Mouse (Mus musculus) left cerebral cortex, postnatal 4 days (tissue): ENCODE results near the gene Tmem196. TPM values are rescaled to one million over a fixed set of nuclear protein-coding genes. Genes with fewer than 3 reads are reported as not detected.
"Not testable (repeated sequence)": the region's sequence is repeated elsewhere in the genome, so short reads cannot be mapped to it uniquely, and the experiment has no call there.

Source experiments
- DNase-seq: peaks from one replicate; pipeline ENCODE4 v3.0.0-alpha.2; 2022
- intact Hi-C: fragments of 180-260 bp; cut with DNase I; formaldehyde crosslinking; loops from one replicate; pipeline ENCODE4 v1.15.1; 2025
- total RNA-seq, 2 experiments: library from RNA; stranded (reverse); gene quantifications; 2 replicates each; pipeline ENCODE4 v1.2.3; 2021

The Tmem196 gene
- 10 to 100 TPM; 12.1 to 12.9 TPM for total RNA-seq

DNA sequence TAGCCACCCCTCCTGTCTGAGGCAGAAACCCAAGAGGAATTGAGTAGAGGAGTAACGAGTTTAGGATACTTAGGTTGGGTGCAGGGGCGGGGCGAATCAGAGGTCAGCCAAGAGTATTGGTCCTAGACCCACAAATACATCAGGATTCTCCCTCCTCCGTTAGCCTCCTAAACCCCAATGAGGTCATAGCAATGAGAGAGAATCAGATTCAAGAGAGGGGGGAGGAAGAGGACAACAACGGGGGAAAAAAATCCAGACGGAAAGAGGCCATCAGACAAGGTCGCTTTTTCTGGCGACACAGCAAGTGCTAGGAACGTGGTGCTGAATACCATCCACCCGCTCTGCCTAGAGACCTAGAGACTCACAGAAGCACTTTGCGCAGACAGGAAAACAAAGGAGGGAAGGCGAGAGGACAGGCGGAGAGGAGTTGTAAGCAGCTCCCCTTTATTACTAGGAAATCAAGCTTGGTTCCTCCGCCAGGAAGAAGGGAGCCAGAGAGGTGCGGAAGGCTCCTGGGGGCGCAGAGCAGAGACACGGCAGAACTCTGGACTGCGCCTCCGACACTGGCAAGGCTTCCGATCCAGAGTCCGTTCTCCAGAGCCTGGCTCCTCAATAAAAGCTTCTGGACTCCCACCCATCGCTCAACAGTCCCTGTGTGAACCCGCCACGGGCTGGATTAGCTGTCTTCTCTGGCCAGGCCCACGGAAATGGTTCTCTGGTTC, at the start of gene Tmem196:
Tmem196 (plus strand) TSS at position 234 of the 722 bp plus-strand sequence.
- intact Hi-C loops = no loop called here
- DNase-seq = peak; percentile 31

GRCm38 (mm10) chr12:119946311-119946692, 680 bp downstream of the Tmem196 start:
- intact Hi-C loops = no loop called here
- peak; percentile 24 for DNase-seq

DNA sequence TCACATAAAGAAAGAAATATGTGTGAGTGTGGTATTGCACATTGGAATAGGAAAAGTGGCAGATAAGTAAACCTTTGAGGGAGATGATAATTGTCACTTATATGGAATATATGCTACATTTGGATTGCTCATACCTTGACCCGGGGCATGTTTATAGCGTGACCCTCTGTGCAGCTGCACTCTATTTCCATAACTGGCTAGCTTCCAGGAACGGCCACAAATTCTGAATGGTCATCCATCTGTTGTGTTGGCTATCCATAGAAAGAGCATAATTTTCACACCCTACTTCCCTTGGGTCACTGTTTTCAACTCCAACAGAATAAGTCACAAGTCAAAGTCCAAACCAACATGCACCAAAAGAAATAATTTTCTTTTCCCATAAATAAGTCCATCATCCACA, 11.4 kb downstream of the Tmem196 start:
- DNase-seq = peak; percentile 46
- intact Hi-C loops = no loop called here

- DNase-seq = peak; percentile 73
- intact Hi-C loops = no loop called here
Measured at GRCm38 (mm10) chr12:119960730-119961129, 15.1 kb downstream of the Tmem196 start.

GRCm38 (mm10) chr12:119965373-119965772, 19.8 kb downstream of the Tmem196 start:
- no peak for DNase-seq
- intact Hi-C loops = no loop called here

- intact Hi-C loops = no loop called here
- DNase-seq = no peak
Measured at GRCm38 (mm10) chr12:119970068-119970467, 24.4 kb downstream of the Tmem196 start.

DNA sequence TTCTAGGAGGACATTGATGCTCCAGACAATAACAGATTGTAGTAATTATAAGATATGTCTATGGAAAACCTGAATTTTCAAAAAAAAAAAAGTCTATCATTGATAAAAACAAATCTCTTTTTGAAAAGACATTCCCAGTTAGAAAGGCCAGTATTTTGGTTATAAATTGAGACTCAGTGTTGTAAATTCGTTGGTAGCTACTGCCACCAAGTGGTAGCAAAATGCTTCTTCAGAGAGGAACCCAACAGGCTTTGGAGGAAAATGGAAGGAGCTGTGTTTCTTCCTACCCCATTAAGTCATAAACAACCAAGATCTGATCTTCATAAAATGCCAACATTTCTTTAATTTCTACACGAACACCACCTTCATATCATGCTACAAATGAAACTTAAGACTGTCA, 36.1 kb downstream of the Tmem196 start:
- intact Hi-C loops = loop anchor here (5.0 kb wide), 2 partner anchors 989 to 1049 kb away; no protein-coding TSS in a partner anchor
- DNase-seq = peak; percentile 38

GRCm38 (mm10) chr12:119998267-119998666, 52.6 kb downstream of the Tmem196 start:
- intact Hi-C loops = no loop called here
- DNase-seq = no peak

- DNase-seq = no peak
Measured at GRCm38 (mm10) chr12:120004280-120004679, 58.7 kb downstream of the Tmem196 start.

GRCm38 (mm10) chr12:120014768-120015167, 69.1 kb downstream of the Tmem196 start:
- intact Hi-C loops = no loop called here
- peak; percentile 6 for DNase-seq

More at GRCm38 (mm10) chr12:120004280-120004679, 58.7 kb downstream of the Tmem196 start:
- intact Hi-C loops = no loop called here

DNA sequence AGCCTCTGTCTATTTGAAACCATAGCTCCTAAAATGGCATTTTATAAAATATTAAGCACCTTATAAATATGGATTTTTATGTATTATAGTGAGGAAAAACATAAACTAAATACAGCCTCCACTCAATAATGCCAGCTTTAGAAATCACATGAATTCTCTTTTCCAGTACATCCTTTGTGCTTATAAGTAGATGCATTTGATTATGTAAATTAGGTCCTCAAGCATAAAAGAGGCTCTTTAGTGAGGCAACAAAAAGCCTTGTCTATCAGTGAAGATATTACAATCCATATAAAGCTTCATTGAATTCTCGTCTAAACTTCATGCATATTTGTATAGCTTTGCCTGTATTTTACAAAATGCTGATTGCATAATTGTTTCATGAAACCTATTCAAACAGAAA, 69.6 kb downstream of the Tmem196 start:
- intact Hi-C loops = no loop called here
- no peak for DNase-seq

DNA sequence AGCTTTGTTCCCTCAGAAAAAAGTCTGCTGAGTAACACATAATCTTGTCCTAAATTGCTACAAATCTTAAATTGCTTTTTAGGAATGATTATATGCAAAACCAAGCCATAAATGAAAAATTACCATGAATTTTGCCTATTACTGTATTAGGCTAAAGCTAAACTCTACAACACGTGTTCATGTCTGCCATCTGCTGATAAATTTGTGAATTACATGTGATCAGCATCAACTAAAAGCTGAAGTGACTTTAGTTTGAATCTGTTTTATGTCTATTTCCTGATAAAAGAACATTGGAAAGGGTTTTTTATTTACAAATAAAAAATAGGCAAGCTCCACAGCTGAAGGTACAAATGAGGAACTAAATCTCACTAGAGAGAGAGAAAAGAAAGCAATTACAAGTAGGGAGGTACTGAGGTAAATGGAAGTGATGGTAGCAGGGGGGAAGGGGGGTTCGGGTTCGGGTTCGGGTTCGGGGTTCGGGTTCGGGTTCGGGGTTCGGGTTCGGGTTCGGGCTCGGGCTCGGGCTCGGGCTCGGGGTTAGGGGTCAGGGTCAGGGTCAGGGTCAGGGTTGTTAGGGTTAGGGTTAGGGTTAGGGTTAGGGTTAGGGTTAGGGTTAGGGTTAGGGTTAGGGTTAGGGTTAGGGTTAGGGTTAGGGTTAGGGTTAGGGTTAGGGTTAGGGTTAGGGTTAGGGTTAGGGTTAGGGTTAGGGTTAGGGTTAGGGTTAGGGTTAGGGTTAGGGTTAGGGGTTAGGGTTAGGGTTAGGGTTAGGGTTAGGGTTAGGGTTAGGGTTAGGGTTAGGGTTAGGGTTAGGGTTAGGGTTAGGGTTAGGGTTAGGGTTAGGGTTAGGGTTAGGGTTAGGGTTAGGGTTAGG, 82.7 kb downstream of the Tmem196 start:
- intact Hi-C loops = not testable (repeated sequence)
- peak; percentile 10 for DNase-seq
